Mouse (Mus musculus) spleen, postnatal 36 days (tissue): Measurements from ENCODE around the gene Sptb.
A peak's percentile ranks its signal among the peaks of the same experiment; 100 is the strongest.

Source experiments
- DNase-seq, 2 experiments: peaks; one replicate each; pipeline ENCODE4 v3.0.0; 2022; ENCODE audit warnings: low spot score in 2 of 2, mixed read lengths in 1 of 2

Gene Sptb

DNA sequence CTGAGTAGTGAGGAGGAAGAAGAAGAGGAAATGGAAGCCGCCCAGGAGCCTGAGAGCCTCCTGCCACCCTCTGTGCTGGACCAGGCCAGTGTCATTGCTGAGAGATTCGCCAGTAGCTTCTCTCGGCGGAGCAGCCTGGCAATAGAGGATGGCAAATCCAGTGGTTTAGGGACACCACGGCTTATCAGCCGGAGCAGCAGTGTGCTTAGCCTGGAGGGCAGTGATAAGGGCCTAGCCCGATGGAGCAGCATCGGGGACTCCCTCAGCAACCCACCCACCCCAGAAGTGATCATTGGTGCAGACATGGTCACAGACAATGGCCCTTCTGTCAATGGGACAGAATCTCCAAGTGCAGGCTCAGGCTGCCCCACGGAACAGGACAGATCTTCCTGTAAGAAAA lies 134.3 kb downstream of the Sptb start:
- no peak for DNase-seq

DNA sequence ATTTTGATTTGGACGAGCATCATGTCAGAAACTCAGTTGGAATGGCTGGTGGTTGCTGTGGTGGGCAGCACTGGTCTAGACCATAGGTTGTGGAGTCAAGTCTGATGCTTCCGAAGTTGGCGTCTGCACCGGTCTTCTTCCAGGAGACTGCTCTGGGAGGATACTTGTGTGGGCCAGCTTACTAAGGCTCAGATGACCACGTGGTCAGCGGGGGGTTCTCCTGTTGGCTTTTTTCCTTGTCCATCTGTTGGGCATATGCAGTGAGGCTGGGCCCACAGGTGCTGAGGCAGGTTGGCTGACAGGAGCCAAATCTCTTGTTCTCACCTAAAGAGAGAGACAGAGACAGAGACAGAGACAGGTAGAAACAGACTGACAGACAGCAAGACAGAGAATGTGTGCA lies 135.5 kb downstream of the Sptb start:
- DNase-seq = no peak

DNA sequence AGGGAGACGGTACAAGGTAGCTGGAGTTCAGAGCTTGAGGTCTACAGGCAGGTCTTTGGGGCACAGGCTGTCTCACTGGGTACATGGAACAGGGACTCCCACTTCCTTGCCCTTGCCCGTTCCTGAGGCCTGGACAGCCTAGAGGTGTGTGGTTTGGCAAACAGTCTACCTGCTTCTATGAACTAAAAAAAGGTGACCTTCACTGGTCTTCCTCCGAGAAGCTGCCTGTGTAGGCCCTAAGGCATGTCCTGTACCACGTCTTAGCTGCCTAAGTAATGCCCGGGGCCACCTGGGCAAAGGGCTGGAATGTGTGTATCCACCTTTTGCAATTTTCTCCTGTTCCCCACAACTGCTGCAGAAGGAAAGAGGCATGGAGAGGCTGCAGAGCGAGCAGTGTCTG lies 137.0 kb downstream of the Sptb start:
- DNase-seq = no peak

DNA sequence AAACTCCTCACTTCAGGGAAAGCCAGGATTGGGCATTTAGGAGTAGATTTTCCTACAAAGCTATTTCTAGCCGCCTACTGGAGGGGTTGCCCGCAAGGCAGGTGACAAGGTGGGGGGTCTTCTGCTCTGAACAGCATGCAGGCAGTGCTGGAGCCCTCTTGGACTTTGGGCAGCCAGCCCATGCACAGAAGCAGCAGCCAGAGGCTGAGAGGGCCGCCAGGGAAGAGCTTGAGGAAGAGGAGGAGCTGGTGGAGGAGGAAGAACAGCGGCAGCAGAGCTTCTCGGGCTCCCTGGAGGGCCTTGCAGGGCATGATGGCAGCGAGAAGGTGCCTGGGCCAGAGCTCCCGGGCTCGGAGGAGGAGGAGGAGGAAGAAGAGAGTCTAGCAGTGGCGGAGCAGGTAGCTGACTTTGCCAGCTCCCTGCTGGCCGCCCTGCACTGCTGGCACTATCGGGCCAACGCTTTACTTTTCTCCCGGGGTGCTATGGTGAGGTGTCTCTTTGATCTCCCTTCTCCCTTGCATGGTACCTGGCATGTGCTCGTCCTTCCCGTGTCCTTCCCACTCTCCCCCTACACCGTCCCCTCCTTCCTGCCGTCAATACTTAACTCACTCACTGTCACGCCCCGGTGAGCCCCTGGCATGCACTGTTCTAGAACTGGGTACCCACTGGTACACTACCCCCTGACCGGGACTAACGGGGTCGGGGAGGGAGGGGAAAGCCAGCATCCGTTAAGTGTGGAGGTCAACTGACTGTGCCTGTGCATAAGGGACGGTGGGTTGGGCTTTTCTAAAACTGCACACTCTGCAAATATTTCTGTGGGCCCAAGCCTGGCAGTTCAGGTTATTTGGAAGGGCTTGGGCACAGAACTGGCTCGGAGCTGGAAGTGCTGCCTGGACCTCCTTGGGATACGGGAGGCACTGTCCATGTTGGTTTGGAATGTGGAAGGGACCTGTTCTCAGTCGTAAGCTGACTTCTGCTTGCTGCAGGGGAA lies 137.8 kb downstream of the Sptb start:
- no peak for DNase-seq

DNA sequence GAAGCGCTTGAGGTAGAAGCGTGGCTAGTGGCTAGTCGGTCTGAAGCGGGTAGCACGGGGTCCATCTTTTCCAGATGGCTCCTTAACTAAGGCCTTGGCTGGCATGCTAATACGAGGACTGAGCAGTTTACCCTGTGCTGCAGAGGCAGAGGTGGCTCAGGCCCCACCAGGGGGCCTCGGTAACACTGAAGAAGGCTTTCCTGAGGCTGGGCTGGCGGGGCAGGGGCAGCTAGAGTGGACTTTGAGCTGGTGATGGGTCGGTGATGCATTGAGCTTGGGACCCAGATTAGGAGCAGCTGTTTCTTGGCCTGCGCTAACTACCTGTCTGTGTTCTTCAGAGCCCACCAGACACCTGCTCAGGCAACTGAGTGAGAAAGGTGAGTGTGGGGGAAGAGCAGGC lies 139.1 kb downstream of the Sptb start:
- DNase-seq = no peak

DNA sequence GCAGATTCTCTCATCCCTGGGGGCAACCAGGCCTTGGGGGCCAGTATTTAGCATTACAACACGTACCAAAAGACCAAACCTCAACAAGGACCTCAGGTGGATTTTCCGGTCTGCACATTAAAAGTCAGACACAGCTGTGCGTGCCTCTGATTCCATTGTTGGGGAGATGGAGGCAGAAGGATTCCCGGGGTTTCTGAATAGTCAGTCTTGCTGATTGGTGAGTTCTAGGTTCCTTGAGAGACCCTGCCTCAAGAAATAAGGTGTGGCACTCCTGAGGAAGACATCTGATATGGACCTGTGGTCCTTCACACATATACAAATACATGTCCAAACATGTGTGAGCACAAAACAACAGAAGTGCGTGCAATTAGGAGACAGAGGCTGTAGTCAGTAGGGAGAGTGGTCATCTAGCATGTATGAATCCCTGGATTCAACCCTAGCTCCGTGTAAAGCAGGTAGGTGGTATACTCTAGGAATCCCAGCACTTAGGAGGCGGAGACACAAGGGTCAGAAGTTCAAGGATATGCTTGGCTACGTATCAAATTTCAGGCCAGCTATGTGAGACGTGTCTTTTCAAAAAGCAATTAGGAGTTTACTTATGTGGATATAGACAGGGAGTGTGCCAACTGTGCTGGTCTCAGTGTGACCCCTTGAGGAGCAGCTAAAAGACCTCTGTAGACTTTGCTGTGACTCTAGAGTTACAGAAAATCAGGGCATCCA lies 140.0 kb downstream of the Sptb start:
- DNase-seq = no peak

DNA sequence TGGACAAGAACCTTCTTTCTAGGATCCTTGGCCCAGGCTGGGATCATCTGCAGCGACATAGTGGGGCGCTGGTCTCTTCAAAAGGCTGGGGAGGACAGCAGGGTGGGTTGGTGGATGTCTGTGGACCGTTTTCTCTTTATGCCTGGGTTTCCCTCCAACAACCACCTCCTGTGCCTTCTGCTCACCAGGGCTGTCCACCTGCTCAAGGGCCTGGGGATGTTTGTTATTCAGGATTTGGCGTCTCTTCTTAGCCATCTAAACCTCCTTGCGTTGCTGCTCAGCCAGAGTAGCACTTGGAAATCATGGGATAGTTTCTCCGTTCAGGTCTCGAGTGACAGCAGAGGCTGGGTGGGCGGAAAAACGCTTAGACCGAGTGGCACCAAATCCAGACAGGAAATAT lies 144.1 kb downstream of the Sptb start:
- DNase-seq = no peak

DNA sequence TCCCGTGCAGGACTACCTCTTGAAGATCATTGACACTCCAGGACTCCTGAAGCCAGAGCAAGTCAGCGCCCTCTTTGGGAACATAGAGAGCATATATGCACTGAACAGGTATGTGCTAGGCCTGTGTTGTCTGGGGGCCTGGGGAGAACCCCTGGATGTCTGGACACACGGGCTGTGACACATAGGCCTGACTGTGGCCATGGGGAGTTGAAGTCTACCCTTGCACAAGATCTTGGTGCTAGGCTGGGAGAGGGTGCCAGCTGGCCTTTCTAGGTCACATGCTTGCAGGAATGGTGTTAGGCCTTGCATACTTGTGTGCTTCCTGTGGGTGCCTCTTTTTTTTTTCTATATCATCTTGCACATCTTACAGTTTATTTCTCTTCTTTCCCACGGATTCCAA lies 148.2 kb downstream of the Sptb start:
- DNase-seq = no peak

DNA sequence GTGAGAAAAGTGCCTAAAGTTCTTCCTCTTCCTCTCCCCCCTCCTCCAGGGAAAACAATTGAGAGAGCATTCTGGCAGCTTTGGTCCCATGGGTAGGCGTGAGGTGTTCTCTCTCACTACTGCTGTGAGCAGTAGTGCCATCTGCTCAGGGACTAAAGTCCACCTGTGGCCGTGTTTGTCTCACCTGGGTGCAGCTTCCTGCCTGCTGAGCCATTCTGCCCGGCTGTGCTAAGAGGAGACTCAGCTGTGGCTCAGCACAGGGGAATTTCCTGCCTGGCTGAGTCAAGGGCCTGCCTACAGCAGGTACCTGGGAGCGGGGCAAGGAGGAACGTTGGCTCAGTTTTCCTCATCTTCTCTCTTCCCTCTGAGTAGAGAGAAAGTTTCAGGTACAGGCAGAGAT lies 152.1 kb downstream of the Sptb start:
- DNase-seq = no peak

DNA sequence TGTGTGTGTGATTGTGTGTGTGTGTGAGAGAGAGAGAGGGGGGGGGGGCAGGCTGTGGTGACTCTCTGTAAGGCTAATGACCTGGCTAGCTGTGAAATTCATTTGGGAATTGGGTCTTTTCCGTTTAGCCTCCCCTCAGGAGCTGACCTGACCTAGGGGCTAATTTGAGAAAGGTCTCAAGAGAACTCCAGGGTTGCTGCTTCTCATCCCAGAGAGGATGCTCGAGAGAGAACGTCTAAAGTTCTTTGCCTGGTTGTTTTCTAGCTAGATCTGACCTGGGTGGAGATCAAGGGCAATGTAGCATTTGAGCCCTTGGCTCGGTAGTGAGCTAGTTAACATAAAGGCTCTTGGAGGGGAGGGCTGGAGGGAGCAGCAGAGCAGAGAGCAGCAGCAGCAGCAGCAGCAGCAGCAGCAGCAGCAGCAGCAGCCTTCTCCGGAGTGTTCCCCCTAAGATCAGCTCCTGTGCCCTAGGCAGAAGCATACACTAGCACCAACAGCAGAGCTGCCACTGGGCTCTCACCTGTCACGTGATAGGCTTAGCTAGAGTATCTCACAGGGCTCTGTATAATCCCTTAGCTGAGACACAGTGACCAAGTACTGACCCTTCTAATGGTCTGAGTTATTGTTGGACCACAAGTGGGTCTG lies 153.5 kb downstream of the Sptb start:
- DNase-seq = no peak

DNA sequence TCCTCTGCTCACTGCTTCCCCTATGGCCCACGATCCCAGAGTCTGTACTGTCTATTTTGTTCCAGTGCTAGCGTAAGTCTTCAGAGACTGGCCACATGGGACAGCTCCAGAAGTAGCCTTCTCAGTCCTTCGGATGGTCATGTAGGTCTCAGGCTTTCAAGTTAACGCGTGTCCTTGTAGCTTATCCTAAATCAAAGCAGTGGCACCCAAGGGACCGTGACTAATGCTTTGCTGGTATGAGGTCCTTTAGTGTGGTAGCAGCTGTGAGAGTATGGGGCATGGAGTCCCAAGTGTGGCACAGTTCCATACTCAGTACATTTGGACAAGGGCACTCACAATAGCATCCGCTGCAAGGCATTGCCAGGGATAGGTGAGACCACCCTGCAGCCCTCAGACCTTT lies 154.2 kb downstream of the Sptb start:
- no peak for DNase-seq

DNA sequence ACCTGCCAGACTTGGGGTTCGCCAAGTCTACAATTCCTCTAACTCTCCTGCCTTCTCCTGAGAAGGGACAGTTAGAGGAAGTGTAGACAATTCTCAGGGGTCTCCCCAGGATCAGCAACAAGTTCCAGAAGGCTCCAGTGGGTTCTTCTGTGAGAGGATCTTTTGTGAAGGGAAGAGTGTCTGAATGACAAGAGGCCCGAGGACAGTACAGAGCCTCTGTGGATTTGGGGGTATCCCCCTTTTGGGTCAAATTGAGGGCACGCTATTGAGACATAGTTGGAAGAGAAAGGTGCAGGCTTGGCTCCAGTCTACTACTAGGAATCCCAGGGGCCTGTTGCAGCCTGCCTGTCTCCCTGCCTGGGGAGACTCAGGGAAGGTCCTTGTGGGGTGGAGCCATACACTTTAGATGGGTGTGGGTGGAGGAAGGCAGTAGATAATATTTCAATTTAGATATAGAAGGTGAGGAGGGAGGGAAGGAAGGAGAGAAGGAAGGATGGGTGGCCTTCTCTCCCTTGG lies 155.4 kb downstream of the Sptb start:
- DNase-seq = no peak

DNA sequence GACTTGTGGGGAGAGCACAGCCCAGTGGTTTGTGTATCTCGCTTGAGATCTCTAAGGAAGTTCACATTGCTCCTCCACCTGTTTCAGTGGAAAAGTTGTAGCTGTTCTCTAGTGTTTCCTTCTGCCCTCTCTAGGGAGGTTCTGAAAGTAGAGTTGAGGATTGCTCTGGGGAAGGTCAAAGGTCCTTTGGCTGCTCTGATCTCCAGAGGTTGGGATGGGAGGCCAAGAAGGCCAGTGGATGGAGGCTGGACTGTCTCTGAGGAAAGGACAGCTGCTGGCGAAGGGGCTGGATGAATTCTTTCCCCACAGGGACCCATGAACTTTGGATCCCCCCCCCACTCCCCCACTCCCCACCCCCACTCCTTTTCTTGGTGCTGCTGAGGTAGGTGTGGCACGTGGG lies 156.0 kb downstream of the Sptb start:
- DNase-seq = no peak

DNA sequence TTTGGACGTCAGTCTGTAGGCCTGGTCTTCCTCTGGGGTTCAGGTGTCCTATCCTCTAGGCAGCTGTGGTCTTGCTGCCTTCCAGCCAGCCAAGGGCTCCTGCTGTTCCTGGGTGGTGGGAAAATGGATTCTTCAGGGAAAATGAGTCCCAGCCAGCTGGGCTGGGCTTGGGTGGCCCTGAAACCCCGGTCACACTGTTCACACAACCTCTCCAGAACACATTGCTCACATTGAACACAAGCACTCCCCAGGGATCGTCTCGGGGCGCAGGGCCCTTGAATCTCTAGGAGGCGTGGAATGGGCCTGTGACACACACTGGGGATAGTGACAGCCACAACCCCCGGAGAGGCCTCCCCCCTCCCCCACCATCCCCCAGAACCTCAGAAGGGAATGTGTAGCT lies 156.4 kb downstream of the Sptb start:
- no peak for DNase-seq

DNA sequence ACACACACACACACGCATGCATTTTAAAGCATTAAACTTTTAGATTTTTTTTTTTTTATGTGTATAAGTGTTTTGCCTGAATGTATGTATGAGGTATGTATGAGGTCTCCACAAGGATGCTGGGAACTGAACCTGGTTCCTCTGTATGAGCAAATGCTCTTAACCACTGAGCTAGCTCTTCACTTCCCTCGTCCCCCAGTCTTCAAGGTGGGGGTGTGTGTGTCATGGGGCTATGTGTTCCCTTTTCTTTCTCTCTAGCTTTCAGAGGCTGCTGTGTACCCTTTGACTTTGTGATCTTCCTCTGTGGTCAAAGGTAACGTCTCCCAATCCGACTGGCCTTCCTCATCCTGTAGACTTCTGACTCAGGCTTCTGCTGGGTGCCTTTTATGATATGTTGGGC lies 157.4 kb downstream of the Sptb start:
- peak; percentile 62 to 65 for DNase-seq

DNA sequence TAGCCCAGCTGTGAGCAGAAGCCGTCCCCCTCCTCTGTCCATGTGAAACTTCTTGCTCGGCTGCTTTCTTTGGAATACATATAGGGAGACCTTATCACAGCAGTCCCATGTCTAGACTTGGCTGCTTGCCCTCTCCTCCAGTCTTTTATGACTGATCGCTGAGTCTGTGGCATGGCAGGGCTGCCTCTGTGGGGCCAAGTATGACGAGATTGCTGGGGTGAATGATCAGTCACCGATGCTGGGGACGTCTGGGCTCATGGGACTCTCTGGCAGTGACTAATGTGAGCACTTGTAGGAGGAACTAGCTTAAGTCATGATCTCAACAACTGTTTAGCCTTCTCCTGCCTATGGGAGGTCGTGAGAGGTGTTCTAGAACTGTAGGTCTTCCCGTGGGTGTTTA lies 158.0 kb downstream of the Sptb start:
- peak; percentile 74 to 81 for DNase-seq

DNA sequence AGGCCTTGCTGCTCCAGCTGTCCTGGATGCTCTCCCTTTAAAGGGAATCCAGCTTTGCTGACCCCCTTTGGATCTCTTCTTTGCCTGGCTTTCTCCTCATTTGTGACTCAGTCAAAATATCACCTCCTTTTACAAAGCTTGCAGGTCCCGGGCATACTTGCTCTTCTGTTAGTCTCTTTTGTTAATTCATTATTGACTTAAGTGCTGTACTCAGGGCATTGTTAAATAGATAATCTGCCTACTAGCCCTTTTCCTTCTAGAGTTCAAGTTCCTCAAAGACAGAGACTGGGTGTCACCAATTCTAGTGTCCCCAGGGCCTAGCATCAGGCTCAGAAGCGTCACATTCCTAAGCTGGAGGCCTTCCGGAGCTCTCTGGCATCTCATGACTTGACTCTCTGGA lies 161.1 kb downstream of the Sptb start:
- no peak for DNase-seq

DNA sequence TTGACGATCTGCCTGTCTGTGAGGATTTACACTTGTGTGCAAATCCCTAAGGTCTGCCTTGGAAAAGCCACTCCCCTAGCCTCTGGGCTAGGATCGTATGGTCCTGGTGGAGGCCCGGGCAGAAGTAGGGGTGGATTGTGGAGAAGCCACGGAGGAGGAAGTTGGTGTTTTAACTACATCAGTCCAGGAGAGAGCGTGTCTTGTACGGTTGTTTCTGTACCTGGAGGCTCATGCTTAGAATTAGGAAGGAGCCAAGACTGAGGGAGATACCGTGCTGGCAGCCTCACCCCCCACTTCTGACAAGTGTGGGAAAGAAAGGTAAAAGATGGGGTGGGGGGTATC lies 162.3 kb downstream of the Sptb start:
- DNase-seq = no peak

DNA sequence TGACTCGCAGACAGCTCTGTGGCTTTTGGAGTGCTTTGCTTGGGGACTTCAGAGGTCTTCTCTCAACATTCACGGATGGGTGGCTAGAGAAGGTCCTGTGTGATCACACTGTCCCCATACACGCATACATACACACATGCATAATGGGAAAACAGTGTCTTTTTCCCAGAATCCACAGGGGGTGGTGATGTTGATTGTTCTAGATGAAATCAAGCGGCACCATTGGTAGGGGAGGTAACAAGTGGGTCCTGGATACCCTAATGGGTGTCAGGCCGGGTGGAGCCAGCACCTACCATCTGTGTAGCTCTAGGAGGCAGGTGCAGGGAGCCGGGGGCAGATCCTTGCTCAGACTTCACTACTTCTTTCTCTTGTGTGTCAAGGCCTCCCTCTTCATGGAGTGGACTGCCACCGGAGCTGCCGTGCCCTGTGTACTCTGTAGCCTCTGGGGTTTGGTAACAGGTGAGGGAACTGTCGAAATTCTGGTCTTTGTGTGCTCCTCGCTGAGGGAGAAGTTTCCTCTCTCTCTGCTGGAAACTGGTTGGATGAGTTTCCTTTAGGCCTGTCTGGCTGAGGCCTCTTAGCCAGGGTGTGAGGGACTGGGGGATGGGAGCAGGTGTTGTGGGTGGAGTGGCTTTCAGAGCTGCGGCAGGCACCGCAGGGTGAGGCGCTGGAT lies 162.8 kb downstream of the Sptb start:
- DNase-seq = no peak

DNA sequence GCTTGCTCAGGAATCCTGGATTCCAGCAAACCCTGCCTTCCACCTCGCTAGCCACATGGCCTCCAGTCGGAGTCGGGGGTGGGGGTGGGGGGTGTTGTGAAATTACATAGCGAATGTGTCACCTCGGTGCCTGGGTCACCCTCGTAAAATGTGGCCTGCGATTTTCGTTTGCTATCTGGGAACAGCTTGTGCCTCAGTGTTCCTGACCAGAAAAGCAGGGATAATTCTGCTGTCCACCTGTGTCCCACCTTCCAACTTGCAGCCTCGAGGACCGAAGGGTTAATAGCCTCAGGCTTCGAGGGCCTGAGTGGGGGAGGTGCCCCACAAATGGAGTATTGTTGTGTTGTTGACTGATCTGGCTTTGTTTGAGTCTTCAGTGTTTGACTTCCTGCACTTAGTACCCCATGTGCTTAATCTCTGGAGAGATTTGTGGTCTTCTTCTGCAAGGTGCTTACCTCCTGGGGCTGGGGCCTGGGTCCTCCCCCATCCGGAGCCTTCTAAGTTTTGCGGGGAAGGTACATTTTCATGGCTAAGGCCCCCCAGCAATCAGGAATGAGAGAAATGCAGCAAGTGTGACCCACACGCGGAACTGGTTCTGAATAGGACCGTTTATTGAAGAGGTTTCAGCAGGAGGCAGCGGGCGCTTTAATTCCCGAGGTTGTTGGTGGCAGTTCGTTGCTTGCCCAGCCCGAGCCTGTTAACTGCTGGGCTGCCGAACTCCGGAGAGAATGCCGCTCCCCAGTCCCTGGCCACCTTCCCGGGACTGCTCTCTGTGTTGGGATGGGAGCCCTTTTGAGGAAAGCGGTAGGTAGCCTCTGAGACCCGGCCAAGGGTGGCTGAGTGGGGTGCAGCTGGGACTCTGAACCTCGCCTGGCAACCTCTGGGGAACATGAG lies 163.7 kb downstream of the Sptb start:
- no peak for DNase-seq

DNA sequence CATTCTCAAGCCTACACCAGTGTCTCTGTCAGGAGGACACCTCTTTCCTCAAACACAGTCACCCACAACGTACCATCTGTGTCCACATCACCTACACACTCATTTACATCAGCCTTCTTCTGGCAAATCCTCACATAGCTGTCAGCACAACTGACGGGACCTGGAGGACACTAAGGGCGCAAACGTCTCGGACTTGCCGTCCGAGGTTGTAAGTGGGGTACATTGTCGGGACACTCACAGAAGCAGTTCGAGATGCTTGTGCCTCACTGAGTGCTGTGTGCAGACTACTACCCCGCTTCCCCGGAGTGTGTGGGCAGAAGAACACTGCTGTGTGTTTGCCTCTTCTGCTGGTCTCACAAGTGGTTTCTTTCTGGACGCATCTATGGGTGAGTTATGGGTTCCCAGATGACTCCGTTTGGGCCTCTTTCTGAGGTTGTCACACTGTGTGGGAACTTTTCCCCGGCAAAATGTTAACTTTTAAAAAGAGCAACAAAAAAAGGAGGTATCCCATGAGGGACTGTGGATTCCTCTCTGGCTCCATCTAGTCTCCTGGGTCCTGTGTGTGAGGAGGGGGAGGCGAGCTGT lies 164.5 kb downstream of the Sptb start:
- DNase-seq = no peak
